20 mouse cellular contexts compared by ENCODE assay signal in genomic region chr3:84974193-84974592, GRCm38 (mm10).
"Had no signal": no experiment of that assay in that cellular context is flagged by ENCODE, and none has a peak within 500 bp of the region (broad histone marks: within the 10 kb centered on the region; RNA-seq: fewer than 3 reads in every experiment).

No protein-coding gene starts in this region.

- H3K36me3 ChIP-seq: stomach, embryonic 15.5 days had no signal

- H3K9me3 ChIP-seq: midbrain, embryonic 10.5 days; midbrain, embryonic 13.5 days; neural tube, embryonic 13.5 days; neural tube, embryonic 15.5 days; stomach, embryonic 15.5 days had no signal

- H3K27ac ChIP-seq: midbrain, embryonic 10.5 days; midbrain, embryonic 13.5 days; neural tube, embryonic 13.5 days; neural tube, embryonic 15.5 days; stomach, embryonic 15.5 days; stomach, postnatal 0 days had no signal

- H3K4me2 ChIP-seq: lung, embryonic 14.5 days; midbrain, embryonic 13.5 days; neural tube, embryonic 13.5 days; neural tube, embryonic 15.5 days; stomach, embryonic 15.5 days had no signal

- H3K4me1 ChIP-seq: neural tube, embryonic 13.5 days; neural tube, embryonic 15.5 days; stomach, embryonic 15.5 days had no signal

- H3K4me3 ChIP-seq: midbrain, embryonic 10.5 days; midbrain, embryonic 13.5 days; myocyte; neural tube, embryonic 13.5 days; neural tube, embryonic 15.5 days; stomach, embryonic 15.5 days had no signal

- H3K9ac ChIP-seq: lung, embryonic 14.5 days; midbrain, embryonic 13.5 days; neural tube, embryonic 13.5 days; neural tube, embryonic 15.5 days; stomach, embryonic 15.5 days had no signal

- H3K27me3 ChIP-seq: midbrain, embryonic 13.5 days; neural tube, embryonic 13.5 days; neural tube, embryonic 15.5 days; stomach, embryonic 15.5 days had no signal

- ATAC-seq: midbrain, embryonic 13.5 days; midbrain, embryonic 16.5 days had no signal

- DNase-seq: lung, adult 18-20 months; lung, embryonic 14.5 days; lung, postnatal 10 days; lung, postnatal 4 days; retina, postnatal 1 day; right cerebral cortex, adult 18-20 months; right cerebral cortex, postnatal 25 days; right cerebral cortex, postnatal 4 days; spleen, adult 18-20 months; thymus, adult 2 months; thymus, postnatal 25 days; thymus, postnatal 4 days had no signal
